Mouse (Mus musculus) cerebellum, adult 18-20 months (tissue): ENCODE results near the gene Slc27a4.
"Not testable (repeated sequence)": the region's sequence is repeated elsewhere in the genome, so short reads cannot be mapped to it uniquely, and the experiment has no call there.

Experiments
- DNase-seq, 2 experiments: peaks; one replicate each; pipeline ENCODE4 v3.0.0; 2021

The Slc27a4 gene

DNA sequence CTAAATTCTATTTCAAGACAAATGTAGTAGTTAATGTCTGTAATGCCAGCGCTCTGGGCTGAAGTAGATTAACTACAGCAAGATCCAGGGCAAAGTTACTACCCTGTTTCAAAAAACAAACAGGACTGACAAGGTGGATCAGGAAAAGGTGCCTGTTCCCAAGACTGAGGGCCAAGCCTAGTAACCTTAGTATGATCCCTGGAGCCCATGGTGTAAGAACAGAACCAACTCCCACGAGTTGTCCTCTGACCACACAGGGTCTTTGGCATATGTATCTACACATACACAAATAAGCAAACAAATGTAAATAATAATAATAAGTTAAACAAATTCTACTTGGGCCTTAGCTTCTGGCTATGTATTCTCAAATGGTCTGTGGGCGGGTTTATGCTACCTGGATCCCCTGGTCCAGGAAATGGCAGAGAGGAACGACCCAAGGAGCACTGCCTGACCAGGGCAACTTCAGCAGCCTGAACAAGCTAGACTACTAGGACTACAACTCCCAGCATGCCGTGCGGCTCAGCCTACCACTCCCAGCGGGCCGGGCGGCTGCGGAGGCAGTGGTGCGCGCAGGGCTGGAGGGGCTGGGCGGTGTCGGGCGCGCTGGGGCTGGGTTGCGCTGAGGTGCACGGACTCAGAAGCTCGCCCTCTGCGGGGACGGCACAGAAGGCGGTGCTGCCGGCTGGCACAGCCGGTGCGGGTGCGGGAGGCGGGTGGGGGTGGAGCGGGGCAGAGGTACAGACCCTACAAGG lies at the start of gene Slc27a4:
Gene Slc27a4, plus strand, starts transcription at position 560 of the 752 bp plus-strand sequence.
- DNase-seq: peak; percentile 98 to 99

DNA sequence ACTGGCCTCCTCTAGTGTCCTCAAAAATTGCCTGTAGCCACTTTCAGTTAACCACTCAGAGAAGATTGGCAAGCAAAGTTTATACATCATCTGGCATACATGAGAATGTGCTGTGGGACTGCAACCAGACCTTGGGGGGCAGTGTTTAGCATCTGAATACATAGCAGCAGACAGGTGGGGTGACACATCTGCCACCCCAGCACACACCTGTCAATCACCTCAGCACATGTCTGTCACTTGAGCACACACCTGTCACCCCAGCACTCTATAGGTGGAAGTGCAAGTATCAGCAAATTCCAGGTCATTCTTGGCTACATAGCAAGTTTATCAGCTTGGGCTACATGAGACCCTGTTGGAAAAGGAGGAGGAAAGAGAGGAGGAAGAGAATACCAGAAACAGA lies 46.7 kb upstream of the Slc27a4 start:
- DNase-seq: no peak

DNA sequence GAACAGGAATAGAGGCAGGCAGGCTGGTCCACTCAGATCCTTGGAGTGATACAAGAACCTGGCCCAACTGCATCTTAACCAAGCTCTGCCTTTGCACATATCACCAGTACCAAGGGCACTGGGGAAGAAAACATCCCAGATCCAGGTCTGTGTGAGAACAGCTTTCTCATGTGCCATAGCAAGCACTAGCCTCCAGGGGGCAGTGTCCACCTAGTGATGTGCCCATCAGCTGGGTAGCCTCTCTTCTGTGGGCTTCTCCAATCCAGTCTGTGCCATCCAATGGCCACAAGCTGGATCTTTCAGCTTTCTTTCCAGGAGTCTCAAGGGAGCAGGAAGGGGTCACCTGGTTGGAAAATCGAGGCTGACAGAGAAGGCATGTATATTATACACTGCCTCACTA lies 37.6 kb upstream of the Slc27a4 start:
- peak; percentile 67 to 71 for DNase-seq

DNA sequence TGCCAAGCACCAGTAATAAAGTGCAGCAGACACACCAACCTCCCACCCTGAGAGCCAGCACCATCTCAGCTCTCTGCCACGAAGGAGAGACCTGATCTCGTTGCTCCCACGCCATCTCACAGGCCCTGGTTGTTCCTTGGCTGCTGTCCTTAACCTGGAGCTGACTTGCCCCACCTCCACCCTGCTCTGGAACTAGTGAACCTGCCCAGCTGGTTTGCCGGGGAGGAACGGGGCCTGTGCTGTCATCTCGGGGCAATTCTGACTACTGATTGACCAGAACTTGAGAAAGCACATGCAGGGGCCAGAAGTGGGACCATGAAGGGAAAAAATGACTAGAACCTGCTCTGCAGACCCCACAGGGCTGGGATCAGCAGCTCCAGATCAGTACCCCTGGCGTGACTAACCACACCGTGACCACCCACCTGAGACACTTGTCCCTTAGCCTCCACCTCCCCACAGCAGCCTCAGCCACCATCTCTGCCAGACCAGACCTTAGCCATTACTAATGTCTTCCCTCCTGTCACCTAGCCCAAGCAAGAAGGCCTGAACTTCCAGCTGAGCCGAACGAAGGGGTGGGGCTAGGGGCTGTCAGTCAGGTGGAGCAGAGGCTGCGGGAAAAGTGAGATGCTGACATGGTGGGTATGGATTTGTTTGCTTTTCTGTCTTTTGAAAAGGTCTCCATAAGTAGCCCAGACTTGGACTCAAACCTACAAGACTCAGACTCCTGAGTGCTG lies 34.3 kb upstream of the Slc27a4 start:
- DNase-seq: no peak

DNA sequence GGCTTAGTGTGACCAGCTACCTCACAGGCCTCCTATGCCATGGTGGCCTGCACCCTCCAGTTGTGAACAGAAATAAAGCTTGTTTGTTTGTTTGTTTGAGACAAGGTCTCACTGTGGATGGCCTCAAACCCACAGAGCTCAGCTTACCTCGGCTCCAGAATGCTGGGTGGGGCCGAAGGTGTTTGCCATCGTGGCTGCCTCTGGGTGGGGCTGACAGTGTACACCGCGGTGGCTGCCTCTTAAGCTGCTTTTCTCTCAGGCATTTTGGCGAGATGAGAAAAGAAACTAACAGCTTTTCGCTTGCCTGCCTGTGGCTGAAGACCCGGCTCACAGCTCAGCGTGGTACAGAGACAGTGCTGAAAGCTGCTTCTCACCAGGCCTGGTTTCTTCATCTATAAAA lies 33.5 kb upstream of the Slc27a4 start:
- no peak for DNase-seq

DNA sequence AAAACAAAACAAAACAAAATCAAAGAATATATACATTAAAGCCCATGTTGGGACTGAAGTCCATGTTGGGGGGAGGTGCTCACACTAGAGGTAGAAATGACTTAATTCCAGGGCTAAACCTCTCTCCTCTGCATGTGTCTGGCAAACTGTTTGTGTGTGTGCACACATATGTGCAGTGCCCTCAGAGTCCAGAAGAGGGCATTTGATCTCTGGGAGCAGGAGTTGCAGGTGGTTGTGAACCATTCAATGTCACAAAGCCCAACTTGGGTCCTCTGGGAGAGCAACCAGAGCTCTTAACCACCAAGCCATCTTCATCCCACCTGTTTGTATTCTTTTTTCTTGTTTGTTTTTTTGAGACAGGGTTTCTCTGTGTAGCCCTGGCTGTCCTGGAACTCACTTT lies 32.3 kb upstream of the Slc27a4 start:
- no peak for DNase-seq

DNA sequence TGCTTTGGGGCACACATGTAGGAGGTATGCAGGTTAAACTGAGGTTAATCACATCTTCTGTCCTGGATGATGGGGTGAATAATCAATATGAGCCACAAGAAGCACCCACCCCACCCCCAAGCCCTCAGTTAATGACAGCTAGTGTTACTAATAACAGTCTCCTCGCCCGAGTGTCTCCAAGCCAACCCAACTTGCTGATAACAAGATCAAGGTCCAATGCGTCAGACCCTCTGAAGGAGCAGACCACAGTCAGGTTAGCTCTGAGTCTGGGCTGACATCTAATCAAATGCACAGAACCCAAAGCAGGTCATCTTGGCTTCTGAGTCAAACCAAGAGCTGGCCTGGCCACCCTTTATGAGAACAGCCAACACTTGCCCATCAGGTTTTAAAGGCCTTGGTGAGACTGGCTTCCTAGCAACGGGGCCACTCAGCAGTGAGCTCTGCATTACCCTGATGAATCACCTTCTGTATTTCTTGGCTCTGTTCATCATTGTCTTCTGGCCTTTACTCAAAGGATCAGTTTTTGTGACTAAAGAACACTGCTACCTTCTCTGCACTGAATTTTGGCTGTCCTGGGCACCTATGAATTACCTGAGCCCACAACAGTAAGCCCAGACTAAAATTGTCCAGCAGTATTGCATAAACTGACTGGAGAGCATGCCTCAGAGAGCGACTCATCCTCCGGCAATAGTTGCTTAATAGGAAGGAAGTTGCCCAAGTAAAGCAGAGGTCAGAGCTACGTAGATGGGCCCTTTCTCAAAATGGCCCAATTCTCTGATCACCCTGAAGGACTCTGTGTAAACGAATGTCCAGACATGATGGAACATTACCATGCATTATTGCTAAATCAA lies 30.6 kb upstream of the Slc27a4 start:
- DNase-seq: no peak

DNA sequence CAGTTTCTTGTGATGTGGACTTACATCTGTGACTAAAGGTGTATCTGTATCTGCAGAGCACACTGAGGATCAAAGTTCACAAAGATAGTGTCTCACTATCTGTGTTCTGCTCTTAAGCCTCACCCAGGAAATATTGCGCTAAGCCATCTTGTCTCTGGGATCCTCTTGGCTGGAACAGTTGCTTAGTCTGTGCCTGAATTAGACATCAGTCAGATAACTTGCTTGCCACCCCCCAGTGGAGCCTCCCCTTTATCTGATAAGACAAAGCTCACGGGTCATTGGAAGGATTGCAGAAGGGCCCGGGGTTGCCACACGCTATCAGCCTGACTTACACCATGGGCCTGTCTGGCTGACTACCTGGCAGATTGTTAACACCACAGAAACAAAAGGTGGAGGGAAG lies 29.1 kb upstream of the Slc27a4 start:
- DNase-seq: no peak

DNA sequence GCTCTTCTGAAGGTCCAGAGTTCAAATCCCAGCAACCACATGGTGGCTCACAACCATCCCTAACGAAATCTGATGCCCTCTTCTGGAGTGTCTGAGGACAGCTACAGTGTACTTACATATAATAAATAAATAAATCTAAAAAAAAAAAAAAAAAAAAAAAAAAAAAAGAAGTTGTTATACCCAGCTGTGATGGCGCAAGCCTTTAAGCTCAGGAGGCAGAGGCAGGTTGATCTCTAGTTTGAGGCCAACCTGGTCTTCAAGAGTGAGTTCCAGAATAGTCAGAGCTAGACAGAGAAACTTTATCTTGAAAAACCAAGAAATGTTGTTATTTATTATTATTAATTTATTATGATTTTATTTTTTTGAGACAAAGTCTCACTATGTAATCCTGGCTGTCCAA lies 21.2 kb upstream of the Slc27a4 start:
- not testable (repeated sequence) for DNase-seq

DNA sequence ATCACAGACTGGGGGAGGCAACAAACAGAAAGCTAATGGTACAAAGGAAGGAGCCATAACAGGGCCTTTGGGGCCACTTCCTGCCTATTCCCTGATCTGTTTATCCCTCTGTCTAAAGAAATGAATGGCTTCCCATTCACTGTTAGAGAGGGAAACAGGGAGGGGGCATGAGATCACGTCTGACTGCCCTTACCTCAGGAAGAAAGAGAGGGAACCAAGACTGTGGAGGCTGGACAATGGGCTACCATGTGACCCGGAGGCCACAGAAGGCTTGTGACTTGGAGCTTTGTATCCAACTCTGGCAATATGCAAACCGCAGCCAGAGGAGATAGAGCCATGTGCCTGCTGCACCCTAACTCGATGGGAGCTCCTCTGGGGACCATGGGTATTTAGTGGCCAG lies 18.1 kb upstream of the Slc27a4 start:
- no peak for DNase-seq

DNA sequence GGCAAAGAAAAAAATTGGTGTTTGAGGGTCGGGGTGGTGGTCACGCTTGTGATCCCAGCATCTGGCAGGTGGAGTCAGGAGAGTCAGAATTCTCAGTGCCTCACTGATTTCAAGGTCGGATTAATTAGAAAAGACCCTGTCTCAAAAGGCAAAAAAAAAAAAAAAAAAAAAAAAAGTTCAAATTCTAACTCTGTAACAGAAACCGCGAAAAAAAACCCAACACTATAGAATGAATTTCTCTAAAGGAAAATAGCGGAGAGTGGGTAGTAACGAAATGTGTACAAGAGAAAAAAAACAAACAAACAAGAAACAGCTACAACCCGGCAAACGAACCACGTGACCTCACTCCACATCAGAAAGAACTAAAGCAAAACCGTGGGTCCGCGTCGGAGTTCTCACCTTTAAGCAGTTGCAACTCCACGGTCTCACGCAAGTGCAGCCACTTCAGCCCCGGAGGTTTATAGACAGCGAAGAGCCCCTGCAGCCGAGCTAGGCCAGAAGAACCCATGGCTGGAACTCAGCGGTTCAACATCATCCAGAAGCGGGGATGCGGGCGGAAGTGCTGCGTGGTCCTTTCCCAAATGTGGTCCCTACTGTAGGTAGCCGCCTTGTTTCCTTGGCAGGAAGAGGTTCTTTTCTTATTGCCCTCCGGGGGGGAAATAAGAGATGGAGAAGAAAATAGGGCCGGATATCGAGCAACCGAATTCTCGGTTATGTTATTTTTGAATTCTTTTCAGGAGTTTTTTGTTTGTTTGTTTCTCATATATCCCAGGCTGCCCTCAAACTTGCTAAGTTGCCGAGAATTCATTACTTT lies 15.1 kb upstream of the Slc27a4 start, which contains the start of gene Coq4:
Gene Coq4, plus strand, starts transcription at position 390 of the 814 bp plus-strand sequence.
- DNase-seq: peak; percentile 93

DNA sequence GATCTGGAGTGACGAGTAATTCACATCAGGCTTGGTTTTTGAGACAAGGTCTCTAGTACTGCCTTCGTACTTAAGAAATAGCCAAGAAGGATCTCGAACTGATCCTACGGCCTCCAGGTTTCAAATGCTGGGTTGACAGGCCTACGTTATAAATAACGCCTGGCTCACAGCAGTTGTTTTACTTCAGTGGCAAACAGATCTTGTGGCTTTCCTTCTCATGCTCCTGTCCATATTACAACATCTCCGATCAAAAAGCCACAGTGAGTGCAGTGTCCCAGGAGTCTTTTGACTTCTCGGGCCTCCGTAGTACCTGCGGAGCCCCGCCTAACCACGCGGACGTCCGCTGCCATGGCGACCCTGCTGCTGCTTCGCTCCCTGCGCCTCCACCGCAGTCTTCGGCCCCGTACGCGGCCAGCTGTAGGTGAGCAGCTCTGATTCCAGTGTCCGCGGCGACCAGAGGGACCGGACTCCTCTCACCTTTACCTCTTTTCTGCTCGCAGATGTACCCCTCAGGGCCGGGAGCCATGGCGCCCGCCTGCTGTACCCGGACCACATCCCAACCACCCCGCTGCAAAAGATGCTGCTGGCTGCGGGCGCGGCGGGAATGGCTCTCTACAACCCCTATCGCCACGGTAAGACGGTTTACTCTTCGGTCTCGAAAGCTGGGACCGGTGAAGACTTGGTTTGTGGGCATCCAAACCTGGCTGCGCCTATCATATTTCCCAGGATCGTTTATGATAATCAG lies 14.3 kb upstream of the Slc27a4 start, which contains the start of gene Trub2:
Gene Trub2, minus strand, starts transcription at position 566 of the 745 bp plus-strand sequence.
- peak; percentile 87 to 90 for DNase-seq

DNA sequence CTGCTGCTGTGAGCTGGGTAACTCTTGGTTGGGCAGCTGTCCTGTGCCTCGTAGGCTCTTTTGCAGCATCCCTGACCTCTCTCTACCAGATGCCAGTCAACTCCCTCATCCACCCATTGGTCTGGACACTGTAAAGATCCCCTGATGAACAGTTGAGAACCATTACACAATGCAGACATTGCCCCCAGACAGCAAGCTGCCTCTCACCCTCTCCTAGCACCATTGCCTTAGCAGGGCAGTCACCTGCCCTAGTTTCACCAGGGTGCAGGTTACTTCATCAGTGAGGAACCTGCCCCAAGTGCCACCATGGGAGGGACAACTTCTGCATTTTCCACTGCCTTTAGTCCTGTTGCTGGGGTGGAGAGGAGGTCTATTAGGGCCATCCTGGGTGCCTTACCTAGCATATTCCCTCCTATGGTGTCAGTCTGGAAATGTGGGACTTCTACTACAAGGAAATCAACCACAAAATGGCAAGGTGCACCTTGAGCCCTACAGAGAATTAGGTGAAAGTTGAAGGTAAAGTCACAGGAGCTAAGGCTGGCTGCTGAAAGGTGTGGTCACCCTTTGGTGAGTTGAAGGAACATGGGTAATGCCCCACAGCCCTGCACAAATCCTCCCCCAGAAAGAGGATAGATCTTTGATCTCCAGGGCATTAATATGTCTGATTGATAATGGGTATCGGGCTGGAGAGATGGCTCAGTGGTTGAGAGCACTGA lies 9.5 kb upstream of the Slc27a4 start:
- no peak for DNase-seq

DNA sequence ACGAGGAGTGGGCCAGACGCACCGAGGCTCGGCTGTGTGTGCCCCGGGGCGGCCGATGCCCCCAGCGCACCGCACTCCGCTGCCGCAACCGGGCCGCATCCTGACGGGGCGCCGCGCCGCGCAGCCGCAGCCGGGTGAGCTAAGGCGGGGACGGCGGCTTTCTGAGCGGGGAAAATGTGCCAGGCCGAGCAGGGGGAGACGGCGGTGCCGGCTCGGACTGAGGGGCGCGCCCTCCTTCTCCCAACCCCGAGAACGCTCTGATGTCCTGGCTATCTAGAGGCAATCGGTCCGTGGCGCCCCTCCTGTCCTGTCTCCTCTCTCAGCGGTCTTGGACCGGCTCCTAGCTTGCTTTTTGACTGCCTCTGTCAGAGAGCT lies 380 bp downstream of the Slc27a4 start:
- no peak for DNase-seq

DNA sequence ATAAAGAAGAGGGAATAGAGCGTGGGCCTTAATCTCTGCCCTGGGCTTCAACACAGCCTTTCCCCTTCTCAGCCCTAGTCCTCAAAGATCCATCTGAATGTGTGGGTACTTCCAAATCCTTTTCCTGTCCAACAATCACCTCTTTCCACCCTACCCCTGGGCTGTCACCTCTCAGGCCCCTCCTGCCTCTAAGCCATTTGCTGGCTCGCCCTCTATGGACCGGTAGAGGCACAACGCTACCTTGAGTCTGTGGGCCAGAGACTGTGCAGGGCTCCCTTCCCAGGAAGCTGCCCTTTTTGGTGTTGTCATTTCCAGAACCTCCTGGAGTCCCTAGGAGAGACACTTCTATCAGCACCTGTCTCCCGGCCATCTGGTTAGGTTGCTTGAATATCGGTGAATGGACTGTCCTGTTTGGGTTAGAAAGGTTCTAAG lies 982 bp downstream of the Slc27a4 start:
- DNase-seq: peak; percentile 37 to 60

DNA sequence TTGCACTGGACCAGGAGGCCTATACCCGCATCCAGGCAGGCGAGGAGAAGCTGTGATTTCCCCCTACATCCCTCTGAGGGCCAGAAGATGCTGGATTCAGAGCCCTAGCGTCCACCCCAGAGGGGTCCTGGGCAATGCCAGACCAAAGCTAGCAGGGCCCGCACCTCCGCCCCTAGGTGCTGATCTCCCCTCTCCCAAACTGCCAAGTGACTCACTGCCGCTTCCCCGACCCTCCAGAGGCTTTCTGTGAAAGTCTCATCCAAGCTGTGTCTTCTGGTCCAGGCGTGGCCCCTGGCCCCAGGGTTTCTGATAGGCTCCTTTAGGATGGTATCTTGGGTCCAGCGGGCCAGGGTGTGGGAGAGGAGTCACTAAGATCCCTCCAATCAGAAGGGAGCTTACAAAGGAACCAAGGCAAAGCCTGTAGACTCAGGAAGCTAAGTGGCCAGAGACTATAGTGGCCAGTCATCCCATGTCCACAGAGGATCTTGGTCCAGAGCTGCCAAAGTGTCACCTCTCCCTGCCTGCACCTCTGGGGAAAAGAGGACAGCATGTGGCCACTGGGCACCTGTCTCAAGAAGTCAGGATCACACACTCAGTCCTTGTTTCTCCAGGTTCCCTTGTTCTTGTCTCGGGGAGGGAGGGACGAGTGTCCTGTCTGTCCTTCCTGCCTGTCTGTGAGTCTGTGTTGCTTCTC lies 13.4 kb downstream of the Slc27a4 start:
- no peak for DNase-seq

DNA sequence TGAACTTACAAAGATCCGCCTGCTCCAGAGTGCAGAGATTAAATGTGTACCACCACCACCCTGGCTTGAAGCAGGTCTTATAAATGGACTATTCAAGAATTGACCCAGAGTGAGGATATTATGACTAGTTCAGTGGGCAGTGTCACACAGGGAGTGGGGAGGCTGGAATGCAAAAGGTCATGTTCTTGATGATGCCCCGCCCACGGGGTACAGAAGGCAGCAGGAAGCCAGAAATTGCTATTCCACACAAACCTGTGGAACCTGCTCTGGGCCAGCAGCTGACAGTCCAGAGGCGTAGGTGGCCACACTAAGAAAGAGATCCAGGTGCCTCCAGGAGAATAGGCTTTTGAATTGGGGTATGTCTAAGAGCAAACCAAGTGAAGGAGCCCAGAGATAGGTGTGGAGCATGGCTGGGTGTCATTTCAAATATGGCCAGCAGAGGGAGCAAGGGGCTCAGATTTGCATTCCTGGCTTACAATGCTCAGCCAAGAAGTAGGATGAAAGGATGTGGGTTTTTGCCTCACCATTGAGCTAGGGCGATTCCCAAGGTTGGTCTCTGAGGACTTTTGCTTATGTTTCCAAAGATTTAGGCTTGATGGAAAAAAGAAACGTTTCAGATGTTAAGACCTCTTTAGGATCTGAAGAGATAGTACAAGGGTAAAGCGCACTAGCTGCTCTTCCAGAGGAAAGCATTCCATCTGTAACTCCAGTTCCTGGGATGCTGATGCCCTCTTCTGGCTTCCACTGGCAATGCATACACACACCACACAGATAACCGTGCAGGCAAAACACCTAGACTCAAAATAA lies 15.2 kb downstream of the Slc27a4 start:
- DNase-seq: peak; percentile 87 to 90

DNA sequence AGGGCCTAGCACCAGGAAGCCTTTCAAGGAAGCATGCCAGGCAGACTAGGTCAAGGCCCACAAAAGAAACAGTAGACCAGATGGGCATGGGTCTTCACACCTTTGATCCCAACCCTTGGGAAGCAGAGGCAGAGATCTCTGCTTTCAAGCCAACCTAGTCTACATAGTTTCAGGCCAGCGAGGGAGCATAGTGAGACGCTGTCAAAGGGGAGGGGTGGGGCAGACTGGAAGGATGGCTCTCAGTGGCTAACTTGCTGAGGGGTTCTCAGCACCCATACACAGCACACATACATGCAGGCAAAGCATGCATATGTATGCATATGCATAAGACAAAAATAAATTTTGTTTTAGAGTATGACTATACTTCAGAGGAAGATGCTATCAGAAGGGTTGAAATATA lies 16.9 kb downstream of the Slc27a4 start:
- DNase-seq: no peak
